Mouse (Mus musculus) forebrain, embryonic 15.5 days (tissue): ENCODE measurements at regions not wholly inside any gene's neighbourhood (a gene's known extent, or its start where the extent isn't known, plus 50 kb on each side); places are given as distances from the start of the nearest gene placed in this dataset.
A peak's percentile ranks its signal among the peaks of the same experiment; 100 is the strongest.

ENCODE experiments used
- ATAC-seq: fragments of 200-750 bp; cut with Nextera tagmentation; replicated peaks from 2 replicates; pipeline ENCODE4 v1.8.0; 2017; ENCODE audit warnings: mild to moderate bottlenecking, moderate TSS enrichment, moderate library complexity
- H3K27ac ChIP-seq: fragments of 300-500 bp; sonication (generic); replicated peaks from 2 replicates; pipeline ENCODE4 v1.5.1; 2015; ENCODE audit warnings: mild to moderate bottlenecking, inconsistent platforms
- H3K27me3 ChIP-seq: fragments of 300-500 bp; sonication (generic); 2 replicates; pipeline ENCODE4 v1.6.1; 2015; ENCODE audit warnings: inconsistent platforms
- H3K36me3 ChIP-seq: fragments of 300-500 bp; sonication (generic); 2 replicates; pipeline ENCODE4 v1.6.1; 2015; ENCODE audit warnings: mild to moderate bottlenecking, inconsistent platforms
- H3K4me1 ChIP-seq: fragments of 300-500 bp; sonication (generic); 2 replicates; pipeline ENCODE4 v1.6.1; 2015; ENCODE audit warnings: inconsistent platforms
- H3K4me2 ChIP-seq: fragments of 300-500 bp; sonication (generic); replicated peaks from 2 replicates; pipeline ENCODE4 v1.6.1; 2015; ENCODE audit warnings: mild to moderate bottlenecking, inconsistent platforms
- H3K4me3 ChIP-seq: fragments of 300-500 bp; sonication (generic); 2 replicates; pipeline ENCODE4 v1.5.1; 2015; ENCODE audit warnings: mild to moderate bottlenecking, inconsistent platforms
- H3K9ac ChIP-seq: fragments of 300-500 bp; sonication (generic); replicated peaks from 2 replicates; pipeline ENCODE4 v1.6.1; 2015; ENCODE audit warnings: mild to moderate bottlenecking, inconsistent platforms
- H3K9me3 ChIP-seq: fragments of 300-500 bp; sonication (generic); 2 replicates; pipeline ENCODE4 v1.6.1; 2016; ENCODE audit warnings: inconsistent platforms
- WGBS: fragments of 180-500 bp; shearing (Covaris S2); methylation state at CpG from one replicate; pipeline ENCODE4 v1.1.7; 2015; ENCODE audit warnings: mixed read lengths; 5-methylcytosine and 5-hydroxymethylcytosine counted together

GRCm38 (mm10) chr4:137156441-137157105, 108.0 kb upstream of the Zbtb40 start:
- ATAC-seq = no peak
- Histone ChIP-seq H3K36me3 (no peaks in the 10 kb centered on the region), H3K4me1 (no peaks in the 10 kb centered on the region; the same call in 1 of the 2 replicates), H3K27ac (no peak overlapping the region), H3K9me3 (no peaks in the 10 kb centered on the region), H3K9ac (no peak overlapping the region), H3K4me2 (no peak overlapping the region), H3K27me3 (no peaks in the 10 kb centered on the region), H3K4me3 (no peak overlapping the region)
- WGBS = 66% methylated on average over 11 of the region's 11 CpGs

- Histone ChIP-seq H3K4me2 (no peak overlapping the region), H3K27me3 (no peaks in the 10 kb centered on the region), H3K9me3 (no peaks in the 10 kb centered on the region), H3K36me3 (no peaks in the 10 kb centered on the region), H3K9ac (no peak overlapping the region), H3K4me1 (no peaks in the 10 kb centered on the region), H3K27ac (no peak overlapping the region), H3K4me3 (no peak overlapping the region)
- ATAC-seq = no peak
- 45% methylated on average over 4 of the region's 4 CpGs for WGBS
These were observed 100.2 kb upstream of the Zbtb40 start for GRCm38 (mm10) chr4:137148756-137149155.

GRCm38 (mm10) chr4:137147795-137148194, 99.2 kb upstream of the Zbtb40 start:
- Histone ChIP-seq H3K4me3 (no peak overlapping the region), H3K27ac (no peak overlapping the region), H3K4me1 (no peaks in the 10 kb centered on the region), H3K4me2 (no peak overlapping the region), H3K9ac (no peak overlapping the region), H3K27me3 (no peaks in the 10 kb centered on the region), H3K36me3 (no peaks in the 10 kb centered on the region), H3K9me3 (no peaks in the 10 kb centered on the region)
- ATAC-seq = no peak
- WGBS = 78% methylated on average over 13 of the region's 13 CpGs

- Histone ChIP-seq H3K27ac (no peak overlapping the region), H3K27me3 (no peaks in the 10 kb centered on the region), H3K4me1 (peaks cover 5% of the 10 kb centered on the region; the same call in 1 of the 2 replicates), H3K9ac (no peak overlapping the region), H3K4me3 (no peak overlapping the region), H3K9me3 (no peaks in the 10 kb centered on the region), H3K36me3 (no peaks in the 10 kb centered on the region), H3K4me2 (no peak overlapping the region)
- 64% methylated on average over 3 of the region's 3 CpGs for WGBS
- ATAC-seq = no peak
These were observed 97.7 kb upstream of the Zbtb40 start for GRCm38 (mm10) chr4:137146326-137146725.

GRCm38 (mm10) chr4:137142316-137142715, 93.7 kb upstream of the Zbtb40 start:
- no peak overlapping the region for H3K27ac ChIP-seq
- H3K36me3 ChIP-seq = no peaks in the 10 kb centered on the region
- 29% methylated on average over 9 of the region's 9 CpGs for WGBS
- H3K4me3 ChIP-seq = no peak overlapping the region
- peaks cover 5% of the 10 kb centered on the region; the same call in 1 of the 2 replicates for H3K4me1 ChIP-seq
- no peaks in the 10 kb centered on the region for H3K27me3 ChIP-seq
- H3K9me3 ChIP-seq = no peaks in the 10 kb centered on the region
- no peak overlapping the region for H3K4me2 ChIP-seq
- no peak for ATAC-seq
- no peak overlapping the region for H3K9ac ChIP-seq

GRCm38 (mm10) chr4:137139051-137139705, 90.6 kb upstream of the Zbtb40 start:
- no peak overlapping the region for H3K4me2 ChIP-seq
- H3K9me3 ChIP-seq = no peaks in the 10 kb centered on the region
- H3K27ac ChIP-seq = no peak overlapping the region
- H3K4me3 ChIP-seq = no peak overlapping the region
- peaks cover 14% of the 10 kb centered on the region for H3K4me1 ChIP-seq
- no peak for ATAC-seq
- WGBS = 86% methylated on average over 17 of the region's 17 CpGs
- H3K36me3 ChIP-seq = no peaks in the 10 kb centered on the region
- H3K27me3 ChIP-seq = no peaks in the 10 kb centered on the region
- no peak overlapping the region for H3K9ac ChIP-seq

GRCm38 (mm10) chr4:137138127-137138526, 89.5 kb upstream of the Zbtb40 start:
- no peaks in the 10 kb centered on the region for H3K9me3 ChIP-seq
- H3K4me1 ChIP-seq = peaks cover 16% of the 10 kb centered on the region
- H3K9ac ChIP-seq = no peak overlapping the region
- no peak for ATAC-seq
- H3K27ac ChIP-seq = no peak overlapping the region
- no peak overlapping the region for H3K4me2 ChIP-seq
- WGBS = 84% methylated on average over 6 of the region's 6 CpGs
- no peak overlapping the region for H3K4me3 ChIP-seq
- no peaks in the 10 kb centered on the region for H3K36me3 ChIP-seq
- H3K27me3 ChIP-seq = no peaks in the 10 kb centered on the region

GRCm38 (mm10) chr4:137136313-137136712, 87.7 kb upstream of the Zbtb40 start:
- H3K4me1 ChIP-seq = peaks cover 12% of the 10 kb centered on the region
- 86% methylated on average over 4 of the region's 4 CpGs for WGBS
- H3K27me3 ChIP-seq = no peaks in the 10 kb centered on the region
- no peak overlapping the region for H3K4me2 ChIP-seq
- H3K9me3 ChIP-seq = no peaks in the 10 kb centered on the region
- H3K27ac ChIP-seq = no peak overlapping the region
- ATAC-seq = no peak
- H3K9ac ChIP-seq = no peak overlapping the region
- H3K36me3 ChIP-seq = no peaks in the 10 kb centered on the region
- H3K4me3 ChIP-seq = no peak overlapping the region

GRCm38 (mm10) chr4:137135792-137136191, 87.2 kb upstream of the Zbtb40 start:
- no peak overlapping the region for H3K4me2 ChIP-seq
- no peaks in the 10 kb centered on the region for H3K27me3 ChIP-seq
- ATAC-seq = no peak
- H3K4me3 ChIP-seq = no peak overlapping the region
- H3K27ac ChIP-seq = no peak overlapping the region
- no peak overlapping the region for H3K9ac ChIP-seq
- H3K9me3 ChIP-seq = no peaks in the 10 kb centered on the region
- peaks cover 12% of the 10 kb centered on the region for H3K4me1 ChIP-seq
- 77% methylated on average over 8 of the region's 8 CpGs for WGBS
- no peaks in the 10 kb centered on the region for H3K36me3 ChIP-seq

GRCm38 (mm10) chr4:137134553-137134952, 86.0 kb upstream of the Zbtb40 start:
- Histone ChIP-seq H3K4me2 (no peak overlapping the region), H3K4me1 (peaks cover 12% of the 10 kb centered on the region), H3K4me3 (no peak overlapping the region), H3K9ac (no peak overlapping the region), H3K27me3 (no peaks in the 10 kb centered on the region), H3K36me3 (no peaks in the 10 kb centered on the region), H3K27ac (0 out of 2 replicates have a peak overlapping the region, but pooled peaks have one; percentile 24), H3K9me3 (no peaks in the 10 kb centered on the region)
- 35% methylated on average over 5 of the region's 5 CpGs for WGBS
- ATAC-seq = no peak

- H3K9ac ChIP-seq = no peak overlapping the region
- H3K27ac ChIP-seq = no peak overlapping the region
- no peak overlapping the region for H3K4me2 ChIP-seq
- H3K4me1 ChIP-seq = peaks cover 12% of the 10 kb centered on the region
- no peak overlapping the region for H3K4me3 ChIP-seq
- H3K9me3 ChIP-seq = no peaks in the 10 kb centered on the region
- no peaks in the 10 kb centered on the region for H3K36me3 ChIP-seq
- 58% methylated on average over 13 of the region's 13 CpGs for WGBS
- no peaks in the 10 kb centered on the region for H3K27me3 ChIP-seq
- no peak for ATAC-seq
These were observed 85.2 kb upstream of the Zbtb40 start for GRCm38 (mm10) chr4:137133789-137134188.

- peaks cover 22% of the 10 kb centered on the region for H3K4me1 ChIP-seq
- no peaks in the 10 kb centered on the region for H3K36me3 ChIP-seq
- ATAC-seq = no peak
- no peaks in the 10 kb centered on the region for H3K27me3 ChIP-seq
- no peak overlapping the region for H3K4me2 ChIP-seq
- H3K27ac ChIP-seq = no peak overlapping the region
- no peaks in the 10 kb centered on the region for H3K9me3 ChIP-seq
- no peak overlapping the region for H3K4me3 ChIP-seq
- no peak overlapping the region for H3K9ac ChIP-seq
- WGBS = 79% methylated on average over 7 of the region's 7 CpGs
These were observed 82.1 kb upstream of the Zbtb40 start for GRCm38 (mm10) chr4:137130619-137131212.
